Mouse (Mus musculus) adrenal gland, adult 8-10 months (tissue): Measurements from ENCODE around the gene Ogfod3. TPM values are rescaled to one million over a fixed set of nuclear protein-coding genes. Genes with fewer than 3 reads are reported as not detected.

Source experiments
- DNase-seq: peaks from one replicate; pipeline ENCODE4 v3.0.0; 2022
- total RNA-seq, 4 experiments: library from RNA; stranded (reverse); gene quantifications; 2 replicates each; pipeline ENCODE4 v1.2.4; 2022

Ogfod3 gene
- total RNA-seq, 4 experiments from 2014 or later: 26.0 to 29.3 (median 27.9) TPM

DNA sequence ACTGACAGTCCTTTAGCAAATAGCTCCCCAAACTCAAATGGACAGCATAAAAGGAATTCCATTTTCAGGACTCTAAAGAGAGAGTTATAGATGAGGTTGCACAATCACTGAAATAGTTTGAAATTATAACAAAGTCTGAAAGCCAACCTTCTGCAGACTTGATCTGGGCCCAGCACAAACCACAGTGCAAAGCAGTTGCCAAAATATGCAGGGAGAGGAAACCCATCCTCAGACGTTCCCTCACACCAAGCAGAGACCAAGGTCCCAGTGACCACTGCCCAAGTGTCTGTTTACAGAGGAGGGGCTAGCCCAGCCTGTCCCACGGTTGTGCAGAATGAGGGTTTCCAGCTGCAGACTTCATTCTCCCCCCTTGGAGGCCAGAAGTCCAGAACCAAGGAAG is 5.9 kb downstream of the Ogfod3 start:
- no peak for DNase-seq

DNA sequence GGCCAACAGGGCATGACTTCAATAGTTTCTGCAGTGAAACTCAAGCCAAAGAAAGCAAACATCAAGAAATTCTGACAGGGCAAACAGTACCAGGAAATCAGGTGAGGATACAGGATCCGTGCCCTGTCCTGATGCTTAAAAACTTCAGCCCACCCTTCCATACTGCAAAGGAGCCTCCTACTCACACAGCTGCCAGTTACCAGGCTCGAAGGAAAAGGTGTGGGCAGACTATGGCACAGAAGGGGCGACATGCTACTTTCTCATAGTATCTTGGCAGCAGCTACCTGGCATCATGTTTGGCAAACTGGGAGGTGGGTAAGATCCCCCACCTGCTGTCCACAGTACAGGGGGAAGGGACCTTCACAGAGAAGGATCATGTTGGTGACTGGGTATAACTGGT is 11.1 kb downstream of the Ogfod3 start:
- no peak for DNase-seq

DNA sequence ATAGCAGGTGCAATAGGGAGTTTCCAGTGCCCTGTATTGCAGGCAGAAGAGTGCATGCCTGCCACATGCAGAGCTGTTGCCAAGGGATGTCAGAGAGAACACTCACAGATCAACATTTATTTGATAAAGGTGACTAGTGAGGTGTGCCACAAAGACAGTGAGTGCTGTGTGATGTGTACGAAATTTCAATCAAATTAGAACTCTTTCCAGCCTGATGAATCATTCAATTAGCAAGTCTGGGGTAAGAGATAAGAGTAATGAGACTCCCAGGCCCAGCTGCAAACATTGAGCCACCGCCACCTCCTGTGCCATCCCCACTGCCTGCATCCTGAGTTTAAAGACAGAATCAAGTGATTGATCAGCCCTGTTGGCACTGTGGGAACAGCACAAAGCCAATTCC is 11.8 kb downstream of the Ogfod3 start:
- DNase-seq: no peak

GRCm38 (mm10) chr11:121189681-121190080 is 14.8 kb downstream of the Ogfod3 start:
- no peak for DNase-seq

DNA sequence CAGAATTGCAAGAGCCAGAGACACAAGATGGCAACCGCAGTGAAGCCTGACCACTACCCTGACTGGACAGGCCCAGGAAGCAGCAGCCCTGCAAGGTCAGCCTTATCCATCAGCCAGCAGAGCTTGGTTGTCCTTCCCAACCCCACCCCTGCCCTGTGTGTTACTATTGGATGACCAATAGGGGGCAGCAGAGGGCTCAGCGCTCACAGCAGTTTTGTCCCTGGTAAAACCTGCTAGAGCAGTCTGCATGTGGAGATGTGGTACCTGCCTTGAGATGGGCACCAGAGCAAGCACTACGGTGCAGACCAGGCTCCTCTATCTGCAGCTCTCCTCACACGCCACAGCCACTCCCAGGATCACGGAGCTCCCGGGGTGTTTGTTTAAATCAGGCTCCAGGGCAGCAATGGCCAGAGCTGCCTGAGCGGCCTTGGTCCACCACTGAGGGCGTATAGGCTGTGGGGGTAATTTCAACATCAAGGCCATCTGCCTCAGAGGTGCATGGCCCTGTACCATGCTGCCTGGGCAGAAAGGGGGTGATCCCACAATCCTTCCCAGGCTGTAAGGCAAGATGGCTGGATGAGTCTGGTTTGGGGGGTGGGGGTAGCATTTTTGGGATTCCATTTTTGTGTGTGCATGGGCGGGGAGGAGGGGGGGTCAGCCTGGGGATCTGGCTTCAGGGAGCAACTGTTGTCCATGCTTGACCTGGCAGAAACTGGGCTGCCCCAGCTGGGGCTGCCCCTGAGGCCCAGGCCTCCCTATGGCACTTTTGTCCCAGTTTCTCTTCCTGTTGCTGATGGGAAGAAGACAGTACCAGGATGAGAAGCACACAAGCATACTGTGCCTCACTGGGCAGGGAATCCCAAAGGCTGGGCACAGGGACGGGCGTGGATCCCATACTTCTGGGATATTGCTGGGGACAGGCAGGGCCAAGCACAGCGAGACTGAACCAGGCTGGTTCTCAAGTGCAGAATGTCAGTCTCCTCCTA is 27.9 kb downstream of the Ogfod3 start:
- DNase-seq: peak; percentile 38

DNA sequence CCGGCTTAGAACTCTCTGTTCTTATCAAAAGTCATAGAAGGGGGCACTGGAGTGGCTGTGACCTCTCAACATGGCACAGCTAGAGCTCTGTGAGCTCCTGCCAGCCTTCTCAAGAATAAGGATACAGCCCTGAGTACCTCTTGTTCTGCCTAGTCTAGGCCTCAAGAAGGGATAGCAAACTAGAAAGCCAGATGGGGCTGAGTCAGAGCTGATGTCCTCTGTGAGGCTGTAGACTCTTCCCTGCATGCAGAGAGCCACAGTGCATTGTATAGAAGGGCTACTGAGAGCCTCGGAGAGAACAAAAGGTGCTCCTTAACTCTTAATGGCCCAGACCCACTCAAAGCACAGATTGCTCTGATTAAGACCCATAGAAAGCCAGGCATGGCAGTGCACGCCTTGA is 30.3 kb downstream of the Ogfod3 start:
- DNase-seq: no peak

DNA sequence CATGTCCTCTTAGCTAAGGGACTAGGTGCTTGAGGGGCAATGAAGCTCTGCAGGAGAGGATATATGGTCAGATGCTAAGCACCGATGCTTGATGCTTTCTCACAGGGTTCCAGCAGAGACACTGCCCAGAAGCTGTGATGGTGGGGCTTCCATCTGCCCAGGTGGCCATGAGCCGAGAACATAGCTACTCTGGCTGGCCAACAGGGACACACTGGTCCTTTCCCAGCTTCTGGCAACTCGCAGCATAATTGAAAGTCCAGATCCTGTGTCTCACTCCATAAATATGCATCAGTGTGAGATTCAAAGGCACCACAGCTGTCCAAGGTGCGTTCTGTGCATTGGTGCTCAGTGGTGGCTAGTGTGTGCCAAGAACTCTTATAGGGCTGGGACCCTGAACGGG is 31.3 kb downstream of the Ogfod3 start:
- DNase-seq: no peak

DNA sequence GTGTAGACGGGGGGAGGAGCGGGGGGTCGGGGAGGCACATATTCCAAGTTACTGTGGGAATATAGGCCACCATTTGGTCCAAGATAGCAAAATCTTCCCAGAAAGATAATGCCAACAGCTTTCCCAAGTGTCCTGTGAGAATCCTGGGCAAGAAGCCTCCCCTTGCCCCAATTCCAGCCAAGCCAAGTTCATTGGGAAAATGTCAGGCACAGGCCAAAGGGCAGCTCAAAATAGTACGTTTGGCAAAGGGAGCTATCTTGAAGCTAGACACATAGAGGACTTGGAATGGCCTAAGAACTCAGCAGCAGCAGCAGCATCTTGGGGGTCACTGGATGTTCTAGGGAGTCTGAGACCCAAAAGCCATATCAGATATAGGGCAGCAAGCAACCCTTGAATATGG is 40.8 kb downstream of the Ogfod3 start:
- no peak for DNase-seq

- DNase-seq: no peak
These were observed 43.7 kb downstream of the Ogfod3 start for GRCm38 (mm10) chr11:121160636-121161346.

DNA sequence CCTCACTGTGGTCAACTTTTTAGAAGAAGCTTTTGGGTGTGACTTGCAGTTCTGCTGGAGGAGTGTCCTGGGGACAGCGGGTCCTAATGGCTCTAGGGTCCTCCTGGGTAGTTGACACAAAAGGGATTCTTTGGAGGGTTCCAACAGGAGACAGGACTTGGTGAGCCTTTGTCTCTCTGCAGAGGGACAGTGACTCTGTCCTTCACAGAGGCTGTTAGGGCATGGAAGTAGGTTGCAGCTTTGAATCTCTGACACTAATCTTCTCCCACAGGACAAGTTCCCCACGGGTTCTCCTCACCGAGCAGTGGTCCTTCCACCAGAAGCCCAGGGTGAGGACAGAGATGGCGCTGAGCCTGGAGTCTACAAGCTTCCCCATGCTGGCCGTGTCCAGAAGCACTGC is 44.5 kb downstream of the Ogfod3 start, which contains the start of gene Uts2r:
Gene Uts2r, plus strand, starts transcription at position 301 of the 400 bp plus-strand sequence.
- DNase-seq: no peak

DNA sequence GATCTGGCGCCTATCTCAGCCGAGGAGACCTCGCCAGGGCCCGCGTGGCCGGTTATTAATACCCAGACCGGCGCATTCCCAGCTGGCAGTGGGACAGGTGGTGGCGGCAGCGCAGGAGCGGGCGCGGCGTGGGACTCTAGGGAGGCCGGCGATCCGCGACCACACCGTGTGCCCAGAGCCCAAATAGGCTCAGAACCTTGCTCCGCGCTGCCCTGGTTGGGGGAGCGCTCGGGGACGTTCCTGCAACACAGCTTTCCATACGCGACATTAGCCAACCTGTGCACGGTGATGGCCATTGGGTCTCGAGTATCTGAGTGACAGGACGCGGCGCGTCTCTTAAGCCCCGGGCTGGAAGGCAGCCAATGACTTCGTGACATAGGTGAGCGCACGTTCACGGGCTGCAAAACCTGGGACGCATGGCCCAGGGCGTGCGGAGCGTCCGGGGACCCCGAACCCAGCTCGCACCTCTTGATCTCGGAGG is 48.1 kb downstream of the Ogfod3 start:
- no peak for DNase-seq

GRCm38 (mm10) chr11:121154203-121154602 is 50.3 kb downstream of the Ogfod3 start:
- no peak for DNase-seq

DNA sequence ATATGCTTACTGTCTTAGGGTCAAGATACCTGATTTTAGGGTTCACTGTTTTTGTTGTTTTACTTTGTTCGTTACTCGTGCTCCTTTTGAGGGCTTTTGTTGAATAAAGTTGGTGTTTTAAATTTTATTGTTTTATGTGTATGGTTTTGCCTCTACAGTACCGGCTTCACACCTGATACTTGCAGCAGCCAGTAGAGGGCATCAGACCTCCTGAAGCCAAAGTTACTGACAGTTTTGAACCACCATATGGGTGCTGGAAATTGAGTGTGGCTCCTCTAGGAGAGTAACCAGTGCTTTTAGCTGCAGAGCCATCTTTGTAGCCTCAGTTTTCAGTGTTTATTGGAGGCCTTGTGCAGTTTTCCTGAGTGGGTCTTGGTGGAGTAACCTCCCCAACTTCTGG is 56.3 kb downstream of the Ogfod3 start:
- DNase-seq: no peak

GRCm38 (mm10) chr11:121145865-121146264 is 58.6 kb downstream of the Ogfod3 start, which contains the start of gene Tex19.1:
Gene Tex19.1 (plus strand): TSS chr11:121146143.
- no peak for DNase-seq

DNA sequence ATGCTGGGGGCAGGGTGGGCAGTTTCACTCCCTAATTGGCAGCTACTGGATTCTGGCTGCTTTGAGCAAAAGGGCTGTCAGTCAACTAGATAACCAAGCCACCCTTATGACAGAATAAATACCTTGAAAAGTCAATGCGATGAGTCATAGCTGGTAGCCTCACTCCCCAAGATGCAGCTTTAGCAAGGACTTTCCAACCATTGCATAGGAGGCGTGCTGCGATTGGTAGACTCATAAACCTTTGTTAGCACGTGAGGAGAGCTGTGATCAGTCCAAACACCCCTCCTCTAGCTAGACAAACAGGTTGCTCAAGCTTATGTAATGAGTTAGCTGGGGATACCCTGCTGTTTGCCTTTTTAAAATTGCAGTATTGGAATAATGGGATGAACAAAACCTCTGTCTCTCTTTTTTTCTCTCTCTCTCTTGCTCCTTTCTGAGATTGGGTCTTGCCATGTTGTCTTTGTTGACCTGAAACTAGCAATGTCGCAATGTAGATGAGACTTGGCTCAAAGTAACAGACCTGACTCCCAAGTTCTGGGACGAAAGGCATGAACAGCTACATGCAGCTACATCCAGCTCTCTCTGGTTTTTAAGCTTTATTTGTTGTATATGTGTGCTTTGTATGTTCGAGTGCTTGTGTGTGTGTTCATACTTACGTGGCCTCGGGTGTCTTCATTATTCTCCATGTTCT is 61.0 kb downstream of the Ogfod3 start:
- peak; percentile 17 for DNase-seq

GRCm38 (mm10) chr11:121138732-121139131 is 65.8 kb downstream of the Ogfod3 start:
- DNase-seq: no peak

- no peak for DNase-seq
These were observed 66.8 kb downstream of the Ogfod3 start for GRCm38 (mm10) chr11:121137682-121138081.

- DNase-seq: no peak
These were observed 69.9 kb downstream of the Ogfod3 start for GRCm38 (mm10) chr11:121134600-121134999.

GRCm38 (mm10) chr11:121129616-121130015 is 74.9 kb downstream of the Ogfod3 start:
- DNase-seq: no peak
